Mouse (Mus musculus): ENCODE data around the gene Olfr694.
"Not testable (repeated sequence)": the region's sequence is repeated elsewhere in the genome, so short reads cannot be mapped to it uniquely, and the experiment has no call there.

The Olfr694 gene

GRCm38 (mm10) chr7:106691714-106692113 is at the start of gene Olfr694:
Olfr694 (minus strand) TSS chr7:106691814.
- DNase-seq, result no peak

GRCm38 (mm10) chr7:106737028-106737427 is 45.4 kb upstream of the Olfr694 start:
- no peak for DNase-seq

- DNase-seq, result no peak
These were observed 42.1 kb upstream of the Olfr694 start for GRCm38 (mm10) chr7:106733717-106734116.

GRCm38 (mm10) chr7:106725654-106726053 is 34.0 kb upstream of the Olfr694 start:
- DNase-seq, result not testable (repeated sequence)

GRCm38 (mm10) chr7:106716296-106716695 is 24.7 kb upstream of the Olfr694 start, which contains the start of gene Olfr695:
Olfr695 (minus strand) TSS chr7:106716396.
- no peak for DNase-seq

- DNase-seq, result no peak
These were observed 19.8 kb upstream of the Olfr694 start for GRCm38 (mm10) chr7:106711463-106711862.

GRCm38 (mm10) chr7:106707705-106708104 is 16.1 kb upstream of the Olfr694 start:
- DNase-seq, result not testable (repeated sequence)

GRCm38 (mm10) chr7:106696891-106697290 is 5.3 kb upstream of the Olfr694 start:
- DNase-seq, result no peak

GRCm38 (mm10) chr7:106692976-106693375 is 1.4 kb upstream of the Olfr694 start:
- DNase-seq, result no peak

GRCm38 (mm10) chr7:106685382-106685781 is 6.2 kb downstream of the Olfr694 start:
- no peak for DNase-seq

- DNase-seq, result no peak
These were observed 11.1 kb downstream of the Olfr694 start, which contains the start of gene Olfr693 for GRCm38 (mm10) chr7:106680484-106680883. Olfr693 (minus strand) TSS chr7:106680584.

- DNase-seq, result no peak
These were observed 39.3 kb downstream of the Olfr694 start for GRCm38 (mm10) chr7:106652344-106652652.

GRCm38 (mm10) chr7:106651555-106652343 is 39.9 kb downstream of the Olfr694 start:
- no peak for DNase-seq

- DNase-seq, result no peak
These were observed 41.8 kb downstream of the Olfr694 start for GRCm38 (mm10) chr7:106649774-106650173.

- DNase-seq, result no peak
These were observed 46.4 kb downstream of the Olfr694 start for GRCm38 (mm10) chr7:106645261-106645660.

- DNase-seq, result no peak
These were observed 47.3 kb downstream of the Olfr694 start for GRCm38 (mm10) chr7:106644222-106644870.

GRCm38 (mm10) chr7:106640839-106641238 is 50.8 kb downstream of the Olfr694 start:
- DNase-seq, result no peak

GRCm38 (mm10) chr7:106635560-106635959 is 56.1 kb downstream of the Olfr694 start:
- DNase-seq, result no peak
